Mouse (Mus musculus) cerebellum, adult 8-10 months (tissue): ENCODE data around the gene Cd9.
A peak's percentile ranks its signal among the peaks of the same experiment; 100 is the strongest.

Source experiments
- DNase-seq: peaks from one replicate; pipeline ENCODE4 v3.0.0; 2022

Gene Cd9

GRCm38 (mm10) chr6:125433257-125433656 lies 61.3 kb downstream of the Cd9 start:
- DNase-seq = no peak

GRCm38 (mm10) chr6:125432522-125432921 lies 62.1 kb downstream of the Cd9 start:
- no peak for DNase-seq

GRCm38 (mm10) chr6:125430982-125431381 lies 63.6 kb downstream of the Cd9 start:
- DNase-seq = no peak

- no peak for DNase-seq
Observed at GRCm38 (mm10) chr6:125430358-125430958, 64.1 kb downstream of the Cd9 start.

- DNase-seq = no peak
Observed at GRCm38 (mm10) chr6:125429741-125430140, 64.8 kb downstream of the Cd9 start.

- DNase-seq = peak; percentile 55
Observed at GRCm38 (mm10) chr6:125426383-125427360, 67.9 kb downstream of the Cd9 start.

GRCm38 (mm10) chr6:125425205-125426090 lies 69.1 kb downstream of the Cd9 start:
- DNase-seq = no peak

GRCm38 (mm10) chr6:125424156-125424555 lies 70.4 kb downstream of the Cd9 start:
- DNase-seq = no peak

- DNase-seq = no peak
Observed at GRCm38 (mm10) chr6:125423507-125423906, 71.1 kb downstream of the Cd9 start.

- no peak for DNase-seq
Observed at GRCm38 (mm10) chr6:125423099-125423498, 71.5 kb downstream of the Cd9 start.

GRCm38 (mm10) chr6:125422051-125422822 lies 72.4 kb downstream of the Cd9 start:
- DNase-seq = no peak

- DNase-seq = no peak
Observed at GRCm38 (mm10) chr6:125420458-125421063, 74.0 kb downstream of the Cd9 start.

GRCm38 (mm10) chr6:125418744-125419143 lies 75.8 kb downstream of the Cd9 start:
- DNase-seq = peak; percentile 67

- DNase-seq = no peak
Observed at GRCm38 (mm10) chr6:125413326-125413725, 81.3 kb downstream of the Cd9 start.

GRCm38 (mm10) chr6:125411661-125412060 lies 82.9 kb downstream of the Cd9 start:
- no peak for DNase-seq

- no peak for DNase-seq
Observed at GRCm38 (mm10) chr6:125410995-125411547, 83.5 kb downstream of the Cd9 start.

- DNase-seq = no peak
Observed at GRCm38 (mm10) chr6:125410551-125410950, 84.0 kb downstream of the Cd9 start.
